Mouse (Mus musculus): Measurements from ENCODE around the gene Hibch.

GRCm38 (mm10) chr1:52816232-52816891 is 28.4 kb upstream of the Hibch start:
- TF ChIP-seq CTCF (IDR thresholded peaks at IDR 0.05) (no peak), EP300 (IDR thresholded peaks at IDR 0.05) (no peak)
